8 mouse cellular contexts compared by ENCODE assay signal in the genomic region with DNA sequence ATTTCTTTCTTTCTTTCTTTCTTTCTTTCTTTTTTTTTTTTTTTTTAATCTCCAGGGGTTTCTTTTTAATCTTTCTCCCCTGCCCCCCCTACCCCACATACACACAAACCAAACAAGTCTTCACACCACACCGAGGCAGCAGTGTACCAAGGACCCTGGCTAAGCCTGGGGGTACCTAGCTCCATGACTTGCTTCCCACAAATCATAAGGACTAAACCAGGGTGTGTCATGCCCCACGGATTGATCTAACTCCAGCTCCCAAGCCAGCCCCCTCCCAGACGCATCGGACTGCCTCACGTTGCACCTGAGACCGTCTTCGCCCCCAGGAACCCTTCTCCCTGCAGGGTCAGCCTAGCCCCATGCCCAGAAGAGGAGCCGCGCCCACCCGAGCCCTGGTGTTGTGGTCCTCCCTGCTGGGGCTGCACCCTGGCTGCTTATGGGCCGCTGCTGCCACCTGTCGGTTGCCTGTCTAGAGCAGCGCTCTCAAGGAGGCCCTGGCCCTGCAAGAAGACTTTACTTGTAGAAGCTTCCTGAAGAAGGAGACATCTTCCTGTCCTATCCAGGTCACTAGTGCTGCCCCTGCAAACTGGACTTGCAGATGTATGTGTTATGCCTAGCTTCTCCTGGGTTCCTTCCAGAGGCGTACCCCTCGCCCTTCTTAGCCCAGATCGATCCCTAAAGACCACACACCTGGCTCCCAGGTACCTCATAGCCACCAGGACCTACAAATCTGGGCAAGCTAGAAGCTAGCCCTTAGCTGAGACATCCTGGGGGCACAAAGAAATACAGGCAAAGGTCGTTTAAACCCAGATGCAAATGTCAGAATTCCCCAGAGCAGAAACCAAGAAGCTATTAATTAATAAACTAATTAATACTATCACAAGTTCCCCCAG. TPM values are rescaled to one million over a fixed set of nuclear protein-coding genes. Genes with fewer than 3 reads are reported as not detected.
DNase-seq lines count a peak whose midpoint lies in the region; ATAC-seq lines count a peak whose summit lies in the region.

No protein-coding gene starts in this region.

- no peaks in the 10 kb centered on the region for H3K9me3 ChIP-seq in intestine, embryonic 14.5 days (ENCODE audit: control insufficient read depth, low read length)

- H3K9ac ChIP-seq in intestine, embryonic 14.5 days (ENCODE audit: low read length), result peak overlapping the region; percentile 29; the same call in 1 of the 2 replicates

- peak overlapping the region; percentile 22 for H3K4me3 ChIP-seq in intestine, embryonic 14.5 days (ENCODE audit: low read depth, low read length)

- WGBS in intestine, embryonic 14.5 days, result 18% methylated on average over 17 of the region's 17 CpGs

- peak overlapping the region; percentile 55 for H3K4me2 ChIP-seq in intestine, embryonic 14.5 days (ENCODE audit: low read length)

- no peaks in the 10 kb centered on the region for H3K36me3 ChIP-seq in intestine, embryonic 14.5 days (ENCODE audit: control insufficient read depth, insufficient read depth, low read length)

- DNase-seq in T-cell, adult 2 months (ENCODE audit: low spot score), result peak; percentile 43
- peak; percentile 70 to 71 for DNase-seq in cerebellum, postnatal 36 days
- DNase-seq in gastrocnemius, postnatal 10 days, result peak; percentile 83
- DNase-seq in intestine, embryonic 14.5 days (ENCODE audit: low spot score), result peak; percentile 92
- DNase-seq in left cerebral cortex, postnatal 10 days (ENCODE audit: extremely low spot score in 1 of 2, low spot score in 2 of 2), result peak; percentile 66 to 89
- peak; percentile 87 to 92 for DNase-seq in right cerebral cortex, postnatal 10 days (ENCODE audit: low spot score in 2 of 2)
- peak; percentile 67 to 83 for DNase-seq in urinary bladder, postnatal 4 days (ENCODE audit: low spot score in 2 of 2)

- peak; percentile 92 for ATAC-seq in intestine, embryonic 14.5 days (replicated peaks; ENCODE audit: low FRiP score, low TSS enrichment, low read depth)
- peak; percentile 96 for ATAC-seq in megakaryocyte progenitor cell, adult 5-6 weeks (replicated peaks; ENCODE audit: poor library complexity)

- intact Hi-C loops in left cerebral cortex, postnatal 10 days (cut with DNase I), result loop anchor here (5.0 to 10.0 kb wide), 2 partner anchors 263 to 946 kb away; no protein-coding TSS in a partner anchor

- H3K4me1 ChIP-seq in intestine, embryonic 14.5 days (replicated peaks; ENCODE audit: control insufficient read depth, insufficient read depth, low read length), result no peaks in the 10 kb centered on the region

- H3K27me3 ChIP-seq in intestine, embryonic 14.5 days (replicated peaks; ENCODE audit: control insufficient read depth, insufficient read depth, low read length), result no peaks in the 10 kb centered on the region

- no peak overlapping the region for H3K27ac ChIP-seq in intestine, embryonic 14.5 days (ENCODE audit: low read depth)

RNA-seq across cellular contexts. Expression of gene Plet1, which starts 56.2 kb away (rescaled TPM):
- not detected for total RNA-seq in gastrocnemius, postnatal 10 days (2021)
- 1.7 and 1.9 TPM in 2 replicates for polyA plus RNA-seq in intestine, embryonic 14.5 days (2014; fragmentation: Nextera tagmentation; extraction: Ambion mirVana)
- total RNA-seq in left cerebral cortex, postnatal 10 days (2021), result not detected
- total RNA-seq in megakaryocyte progenitor cell, adult 5-6 weeks (2015), result 0.35 TPM in 1 of 2 replicates, not detected in the other
- total RNA-seq in megakaryocyte progenitor cell, adult 5-6 weeks (2017), result 0.51 and 0.54 TPM in 2 replicates
